Mouse (Mus musculus) liver, adult 2 months (tissue): ENCODE data around the gene Kmt5b. TPM values are rescaled to one million over a fixed set of nuclear protein-coding genes. Genes with fewer than 3 reads are reported as not detected.

ENCODE experiments used
- DNase-seq: peaks from one replicate; pipeline ENCODE4 v3.0.0-alpha.2; 2011; ENCODE audit warnings: low read depth, low spot score; ENCODE audit errors: extremely low read depth
- H3K27ac ChIP-seq: fragments of 200-500 bp; replicated peaks from 2 replicates; pipeline ENCODE4 v1.5.1; 2012; ENCODE audit warnings: low read depth, mild to moderate bottlenecking, control low read depth, inconsistent platforms, low read length; ENCODE audit not compliant: insufficient read depth
- H3K27me3 ChIP-seq: fragments of 200-500 bp; 2 replicates; pipeline ENCODE4 v1.6.1; 2012; ENCODE audit warnings: mild to moderate bottlenecking, moderate library complexity, low read length, inconsistent platforms; ENCODE audit not compliant: control insufficient read depth, insufficient read depth
- H3K36me3 ChIP-seq: fragments of 200-500 bp; 2 replicates; pipeline ENCODE4 v1.6.1; 2012; ENCODE audit warnings: low read length, inconsistent platforms; ENCODE audit not compliant: control insufficient read depth, insufficient read depth
- H3K4me1 ChIP-seq: fragments of 200-500 bp; 2 replicates; pipeline ENCODE4 v1.6.1; 2011; ENCODE audit warnings: low read length; ENCODE audit not compliant: control insufficient read depth, insufficient read depth
- H3K4me3 ChIP-seq: fragments of 200-500 bp; 2 replicates; pipeline ENCODE4 v1.5.1; 2011; ENCODE audit warnings: low read depth, mild to moderate bottlenecking, control low read depth, low read length, moderate library complexity; ENCODE audit not compliant: insufficient read depth
- H3K79me2 ChIP-seq: fragments of 200-500 bp; 2 replicates; pipeline ENCODE4 v1.6.1; 2012; ENCODE audit warnings: inconsistent platforms, mild to moderate bottlenecking, low read length, moderate library complexity; ENCODE audit not compliant: control insufficient read depth, insufficient read depth
- H3K9ac ChIP-seq: fragments of 200-500 bp; 2 replicates; pipeline ENCODE4 v1.6.1; 2012; ENCODE audit warnings: low read depth, mild to moderate bottlenecking, control low read depth, inconsistent platforms, low read length
- CTCF ChIP-seq: fragments of 200-500 bp; IDR thresholded peaks from 2 replicates; pipeline ENCODE4 v1.5.1; 2011; ENCODE audit warnings: low read depth, low read length, control low read depth
- POLR2A ChIP-seq: fragments of 200-500 bp; IDR thresholded peaks from 2 replicates; pipeline ENCODE4 v1.6.1; 2011; ENCODE audit warnings: low read length, control low read depth; ENCODE audit not compliant: insufficient read depth; ENCODE audit errors: extremely low read depth
- WGBS: fragments of 180-500 bp; shearing (Covaris S2); methylation state at CpG from one replicate; pipeline ENCODE4 v1.1.7; 2018; 5-methylcytosine and 5-hydroxymethylcytosine counted together
- polyA plus RNA-seq: library from polyadenylated mRNA; depleted of rRNA; stranded (reverse); fragments of >200 nt; gene quantifications from 2 replicates; pipeline ENCODE4 v1.2.3, GENCODE M21; 2012
- total RNA-seq: library from RNA; depleted of rRNA; stranded (reverse); fragments of >200 nt; gene quantifications from 2 replicates; pipeline ENCODE4 v1.2.3, GENCODE M21; 2014

Kmt5b gene
- total and polyA plus RNA-seq, 2 experiments = 6.7 to 30.4 TPM

DNA sequence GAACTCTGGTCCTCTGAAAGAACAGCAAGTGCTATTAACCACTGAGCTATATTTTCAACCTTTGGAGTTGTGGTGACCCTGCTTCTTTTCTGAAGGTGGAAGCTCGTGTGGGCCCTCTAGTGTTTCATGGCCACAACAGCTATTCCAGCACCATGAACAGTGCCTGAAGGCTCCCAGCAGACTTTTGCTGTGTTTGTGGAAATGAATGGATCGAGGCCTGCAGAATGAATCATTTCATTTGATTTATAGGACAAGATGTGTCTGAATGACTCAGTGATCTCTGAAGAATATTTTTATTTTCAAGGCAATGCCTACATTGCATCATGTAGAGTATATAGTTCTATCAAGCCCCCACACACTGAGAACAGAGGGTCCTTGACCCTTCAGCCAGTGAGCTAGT is 6.9 kb downstream of the Kmt5b start:
- no peak for DNase-seq
- Histone ChIP-seq H3K36me3 (no peaks in the 10 kb centered on the region), H3K9ac (no peak overlapping the region), H3K4me1 (peaks cover 17% of the 10 kb centered on the region), H3K4me3 (no peak overlapping the region), H3K27ac (no peak overlapping the region), H3K79me2 (peaks cover 50% of the 10 kb centered on the region), H3K27me3 (no peaks in the 10 kb centered on the region)
- no peak for TF ChIP-seq POLR2A
- no peak for TF ChIP-seq CTCF
- WGBS = 67% methylated on average over 2 of the region's 2 CpGs

DNA sequence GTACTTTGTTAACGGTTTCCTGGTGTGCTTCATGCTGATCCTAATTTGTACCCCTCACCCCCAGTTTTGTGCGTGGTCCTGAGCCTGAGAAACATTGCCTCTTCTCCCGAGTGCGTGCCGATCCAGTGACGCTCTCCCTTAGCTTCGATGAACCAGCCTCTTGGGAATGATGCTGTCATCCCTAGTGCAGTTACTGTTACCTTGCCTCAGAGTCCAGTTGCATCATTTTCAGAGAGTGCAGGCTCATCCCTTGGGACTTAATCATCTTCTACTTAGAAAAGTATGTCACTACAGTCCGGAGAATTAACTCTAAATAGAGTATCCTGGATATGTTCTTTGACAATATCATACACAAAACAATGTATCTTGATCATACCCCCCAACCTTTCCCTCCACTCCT is 11.5 kb downstream of the Kmt5b start:
- peaks cover 40% of the 10 kb centered on the region for H3K79me2 ChIP-seq
- H3K27me3 ChIP-seq = no peaks in the 10 kb centered on the region
- H3K36me3 ChIP-seq = peaks cover 4% of the 10 kb centered on the region
- no peak overlapping the region for H3K4me3 ChIP-seq
- no peak for DNase-seq
- no peak overlapping the region for H3K27ac ChIP-seq
- no peak for TF ChIP-seq CTCF
- no peak for TF ChIP-seq POLR2A
- 94% methylated on average over 8 of the region's 8 CpGs for WGBS
- peaks cover 3% of the 10 kb centered on the region for H3K4me1 ChIP-seq
- H3K9ac ChIP-seq = no peak overlapping the region

GRCm38 (mm10) chr19:3790077-3790476 is 22.9 kb downstream of the Kmt5b start:
- H3K27ac ChIP-seq = no peak overlapping the region
- TF ChIP-seq CTCF (no peak), POLR2A (no peak)

GRCm38 (mm10) chr19:3805526-3805925 is 38.3 kb downstream of the Kmt5b start:
- Histone ChIP-seq H3K36me3 (peaks cover 60% of the 10 kb centered on the region), H3K4me3 (no peak overlapping the region), H3K27ac (no peak overlapping the region), H3K27me3 (no peaks in the 10 kb centered on the region), H3K4me1 (no peaks in the 10 kb centered on the region), H3K79me2 (no peaks in the 10 kb centered on the region), H3K9ac (no peak overlapping the region)
- no peak for DNase-seq
- WGBS = 94% methylated on average over 7 of the region's 7 CpGs
- TF ChIP-seq CTCF (no peak), POLR2A (no peak)

More at GRCm38 (mm10) chr19:3790077-3790476, 22.9 kb downstream of the Kmt5b start:
- no peak overlapping the region for H3K9ac ChIP-seq
- peaks cover 8% of the 10 kb centered on the region; the same call in 1 of the 2 replicates for H3K79me2 ChIP-seq
- no peak for DNase-seq
- peaks cover 36% of the 10 kb centered on the region for H3K36me3 ChIP-seq
- no peak overlapping the region for H3K4me3 ChIP-seq
- H3K27me3 ChIP-seq = no peaks in the 10 kb centered on the region
- no peaks in the 10 kb centered on the region for H3K4me1 ChIP-seq
- WGBS = 68% methylated on average over 1 of the region's 1 CpGs

DNA sequence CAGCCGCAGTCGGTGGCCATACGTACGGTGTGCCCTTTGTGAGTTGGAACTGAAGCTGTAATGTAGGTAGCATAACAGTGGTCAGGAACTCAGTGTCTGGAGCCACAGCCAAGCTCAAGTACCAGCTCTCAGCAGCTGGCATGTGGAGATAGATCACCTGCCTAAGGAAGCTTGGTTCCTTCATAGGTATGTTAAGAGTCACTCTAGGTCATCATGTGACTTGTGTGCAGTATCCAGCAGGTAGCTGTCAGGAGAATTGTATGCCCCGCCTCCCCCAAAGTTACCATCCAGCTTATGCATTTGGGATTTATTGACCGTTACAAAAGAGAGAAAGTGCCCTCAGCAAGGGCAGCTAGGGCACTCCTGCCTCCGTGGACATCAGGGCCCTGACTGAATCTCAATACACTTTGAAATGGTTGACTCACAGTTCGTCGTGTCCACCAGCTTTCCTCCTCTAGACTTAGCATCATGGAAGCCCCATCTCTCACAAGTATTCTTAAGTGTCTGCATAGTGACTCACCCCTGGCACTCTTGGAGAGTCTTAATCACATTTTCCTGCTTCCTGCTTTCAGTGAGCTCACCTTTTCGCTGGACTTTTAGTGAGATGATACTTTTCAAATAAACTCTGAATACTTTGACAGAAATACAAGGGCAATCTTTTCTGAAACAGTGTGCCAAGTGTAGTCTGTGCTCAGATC is 43.5 kb downstream of the Kmt5b start:
- 95% methylated on average over 10 of the region's 10 CpGs for WGBS
- Histone ChIP-seq H3K27ac (no peak overlapping the region), H3K4me3 (no peak overlapping the region), H3K9ac (no peak overlapping the region), H3K36me3 (peaks cover 26% of the 10 kb centered on the region), H3K79me2 (no peaks in the 10 kb centered on the region), H3K4me1 (no peaks in the 10 kb centered on the region), H3K27me3 (no peaks in the 10 kb centered on the region)
- no peak for DNase-seq
- no peak for TF ChIP-seq POLR2A
- no peak for TF ChIP-seq CTCF

GRCm38 (mm10) chr19:3814461-3814860 is 47.2 kb downstream of the Kmt5b start:
- no peaks in the 10 kb centered on the region for H3K27me3 ChIP-seq
- no peaks in the 10 kb centered on the region for H3K79me2 ChIP-seq
- no peak overlapping the region for H3K4me3 ChIP-seq
- TF ChIP-seq CTCF = no peak
- TF ChIP-seq POLR2A = no peak
- H3K4me1 ChIP-seq = no peaks in the 10 kb centered on the region; the same call in 1 of the 2 replicates
- H3K36me3 ChIP-seq = peaks cover 3% of the 10 kb centered on the region; the same call in 1 of the 2 replicates
- WGBS = 89% methylated on average over 10 of the region's 10 CpGs
- H3K9ac ChIP-seq = no peak overlapping the region
- no peak overlapping the region for H3K27ac ChIP-seq
- DNase-seq = no peak
